Mouse (Mus musculus): ENCODE results near the gene Cfc1.

- TF ChIP-seq CTCF (IDR thresholded peaks at IDR 0.05; ENCODE audit: control insufficient read depth, insufficient read depth, low read length) (no peak), POLR2A (IDR thresholded peaks at IDR 0.05; ENCODE audit: borderline replicate concordance, control insufficient read depth, low read depth, low read length) (no peak)
These were observed 37.8 kb downstream of the Cfc1 start for GRCm38 (mm10) chr1:34573221-34573620.

All from bone marrow, adult 2 months (tissue).